Mouse (Mus musculus) left cerebral cortex, adult 6 months (tissue): ENCODE measurements around the gene Klrc2. TPM values are rescaled to one million over a fixed set of nuclear protein-coding genes. Genes with fewer than 3 reads are reported as not detected.

Experiments used
- long read RNA-seq, 2 experiments: library from polyadenylated mRNA; unstranded; transcript quantifications; one replicate each; pipeline ENCODE4 v2.0.0; 2019 to 2020
- polyA plus RNA-seq: library from polyadenylated mRNA; unstranded; fragments of <200 nt; fragmentation: Nextera tagmentation; gene quantifications from 2 replicates; pipeline ENCODE4 v1.2.3, GENCODE M21; 2021

The Klrc2 gene
- polyA plus RNA-seq = not detected in 2 replicates
- long read RNA-seq, experiment 1 = 0 reads
- long read RNA-seq, experiment 2 = 0 reads

DNA sequence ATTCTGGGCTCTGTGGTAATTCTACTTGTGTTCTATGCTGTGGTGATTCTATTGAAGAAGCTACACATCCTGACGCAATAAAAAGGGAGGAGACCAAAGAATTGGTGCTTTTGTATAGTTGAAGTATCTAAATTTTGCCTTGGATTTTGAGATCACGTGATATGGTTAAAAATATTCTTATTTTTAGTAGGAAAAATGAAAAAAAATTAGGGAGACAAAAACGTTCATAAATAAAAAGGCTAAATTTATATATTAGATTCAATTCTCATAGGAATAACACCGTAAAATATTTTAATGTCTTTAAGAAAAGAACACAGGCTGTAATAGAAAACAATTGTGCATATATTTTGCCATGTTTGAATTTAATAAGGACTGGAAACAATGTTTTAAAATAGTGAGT is at the start of gene Klrc2:
Gene Klrc2 (minus strand): TSS at position 101 of the 400 bp plus-strand sequence.

DNA sequence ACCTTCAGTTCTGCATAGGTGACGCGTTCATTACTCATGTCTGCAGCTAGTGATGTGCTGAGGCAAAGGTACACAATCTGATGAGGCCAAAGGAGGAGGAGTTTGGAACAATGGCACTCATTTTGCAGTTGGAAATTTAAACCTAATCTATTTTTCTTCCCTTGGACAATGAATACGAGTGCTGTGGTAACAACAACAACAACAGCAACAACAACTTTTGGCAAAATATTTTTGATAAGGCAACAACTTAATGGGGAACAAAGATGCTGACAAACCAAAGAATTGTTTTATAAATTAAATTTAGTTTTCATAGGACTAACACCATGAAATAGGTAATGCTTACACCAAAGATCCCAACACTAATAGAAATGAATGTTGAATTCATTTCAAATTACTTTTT is 18.4 kb upstream of the Klrc2 start, which contains the start of gene Klrc1:
Gene Klrc1 (minus strand): TSS at position 101 of the 400 bp plus-strand sequence.

DNA sequence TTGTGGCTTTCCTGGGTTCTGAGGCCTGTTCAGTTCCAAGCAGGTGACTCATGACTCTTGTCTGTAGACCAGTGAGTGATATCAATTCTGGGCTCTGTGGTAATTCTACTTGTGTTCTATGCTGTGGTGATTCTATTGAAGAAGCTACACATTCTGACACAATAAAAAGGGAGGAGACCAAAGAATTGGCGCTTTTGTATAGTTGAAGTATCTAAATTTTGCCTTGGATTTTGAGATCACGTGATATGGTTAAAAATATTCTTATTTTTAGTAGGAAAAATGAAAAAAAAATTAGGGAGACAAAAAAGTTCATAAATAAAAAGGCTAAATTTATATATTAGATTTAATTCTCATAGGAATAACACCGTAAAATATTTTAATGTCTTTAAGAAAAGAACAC is 17.3 kb downstream of the Klrc2 start, which contains the start of gene Klrc3:
Gene Klrc3 (minus strand): TSS at position 101 of the 400 bp plus-strand sequence.

DNA sequence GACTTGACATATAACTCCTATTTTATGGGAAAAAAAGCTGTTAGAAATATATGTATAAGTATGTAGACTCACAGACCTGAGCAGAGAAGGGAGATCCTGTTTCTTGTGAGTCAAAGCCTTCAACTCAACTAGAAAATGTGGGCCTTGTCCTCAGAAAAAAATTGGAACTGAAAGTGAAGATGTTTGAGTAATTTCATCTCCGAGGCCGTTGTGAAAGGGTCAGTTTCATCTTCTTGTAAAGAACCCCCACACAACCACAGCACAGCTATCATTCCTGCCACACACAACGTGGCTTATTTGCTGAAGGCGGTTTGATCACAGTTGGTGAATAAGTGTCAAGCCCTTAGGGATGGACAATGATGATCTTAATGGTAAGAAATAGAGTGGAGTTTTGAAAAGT is 36.8 kb downstream of the Klrc2 start, which contains the start of gene Klrk1:
Gene Klrk1 (minus strand): TSS at position 130 of the 400 bp plus-strand sequence.

Other genes with a start within 250 kb of the Klrc2 start
- gene Clec1a, start 208.7 kb downstream of the Klrc2 start, polyA plus RNA-seq = 0.31 and 0.74 TPM in 2 replicates
- gene Olr1, start 153.5 kb downstream of the Klrc2 start, polyA plus RNA-seq = 0.11 TPM in 1 of 2 replicates, not detected in the other
- gene Tmem52b, start 148.1 kb downstream of the Klrc2 start, polyA plus RNA-seq = not detected in 2 replicates
- 700 and 953 TPM in 2 replicates for gene Gabarapl1, start 127.5 kb downstream of the Klrc2 start, polyA plus RNA-seq
- not detected in 2 replicates for gene Klre1, start 82.8 kb downstream of the Klrc2 start, polyA plus RNA-seq
- gene Klrd1, start 68.9 kb downstream of the Klrc2 start, polyA plus RNA-seq = not detected in 2 replicates
- not detected in 2 replicates for gene Klrk1, start 36.8 kb downstream of the Klrc2 start, polyA plus RNA-seq
- not detected in 2 replicates for gene Klrc3, start 17.4 kb downstream of the Klrc2 start, polyA plus RNA-seq
- gene Klrc1, start 18.3 kb upstream of the Klrc2 start, polyA plus RNA-seq = not detected in 2 replicates
- gene Klri1, start 56.4 kb upstream of the Klrc2 start, polyA plus RNA-seq = not detected in 2 replicates
- gene Klri2, start 79.8 kb upstream of the Klrc2 start, polyA plus RNA-seq = 0.03 and 0.10 TPM in 2 replicates
- gene Gm156, start 123.6 kb upstream of the Klrc2 start, polyA plus RNA-seq = not detected in 2 replicates
- gene Gm17631, start 202.0 kb upstream of the Klrc2 start, polyA plus RNA-seq = not detected in 2 replicates
- not detected in 2 replicates for gene Klra17, start 216.0 kb upstream of the Klrc2 start, polyA plus RNA-seq